Mouse (Mus musculus) midbrain, embryonic 14.5 days (tissue): ENCODE data around the gene Cenpi. TPM values are rescaled to one million over a fixed set of nuclear protein-coding genes. Genes with fewer than 3 reads are reported as not detected.

Experiments used
- polyA plus RNA-seq: library from polyadenylated mRNA; unstranded; fragments of >200 nt; fragmentation: Nextera tagmentation; extraction: Ambion mirVana; gene quantifications from 2 replicates; pipeline ENCODE4 v1.2.1, GENCODE M21; 2014

The Cenpi gene
- polyA plus RNA-seq, 1 experiment from 2014 or later: 8.6 TPM

Other genes starting within 250 kb of the Cenpi start
- 65.3 and 83.8 TPM in 2 replicates for gene Cstf2, start 248.9 kb upstream of the Cenpi start, polyA plus RNA-seq
- gene Xkrx, start 146.0 kb upstream of the Cenpi start, polyA plus RNA-seq: 0.39 and 0.63 TPM in 2 replicates
- not detected in 2 replicates for gene Arl13a, start 120.6 kb upstream of the Cenpi start, polyA plus RNA-seq
- 0.17 TPM in 1 of 2 replicates, not detected in the other for gene Nox1, start 86.1 kb upstream of the Cenpi start, polyA plus RNA-seq
- gene Trmt2b, start 31.1 kb upstream of the Cenpi start, polyA plus RNA-seq: 3.2 and 5.9 TPM in 2 replicates
- gene Tmem35a, start 12.9 kb upstream of the Cenpi start, polyA plus RNA-seq: 91.3 and 91.7 TPM in 2 replicates
- gene Drp2, start 96.5 kb downstream of the Cenpi start, polyA plus RNA-seq: 23.2 and 25.2 TPM in 2 replicates
- gene Taf7l, start 168.4 kb downstream of the Cenpi start, polyA plus RNA-seq: 0.34 TPM in 1 of 2 replicates, not detected in the other
- gene Timm8a1, start 233.8 kb downstream of the Cenpi start, polyA plus RNA-seq: 41.4 and 47.1 TPM in 2 replicates